Mouse (Mus musculus): ENCODE data around the gene Itgam.

DNA sequence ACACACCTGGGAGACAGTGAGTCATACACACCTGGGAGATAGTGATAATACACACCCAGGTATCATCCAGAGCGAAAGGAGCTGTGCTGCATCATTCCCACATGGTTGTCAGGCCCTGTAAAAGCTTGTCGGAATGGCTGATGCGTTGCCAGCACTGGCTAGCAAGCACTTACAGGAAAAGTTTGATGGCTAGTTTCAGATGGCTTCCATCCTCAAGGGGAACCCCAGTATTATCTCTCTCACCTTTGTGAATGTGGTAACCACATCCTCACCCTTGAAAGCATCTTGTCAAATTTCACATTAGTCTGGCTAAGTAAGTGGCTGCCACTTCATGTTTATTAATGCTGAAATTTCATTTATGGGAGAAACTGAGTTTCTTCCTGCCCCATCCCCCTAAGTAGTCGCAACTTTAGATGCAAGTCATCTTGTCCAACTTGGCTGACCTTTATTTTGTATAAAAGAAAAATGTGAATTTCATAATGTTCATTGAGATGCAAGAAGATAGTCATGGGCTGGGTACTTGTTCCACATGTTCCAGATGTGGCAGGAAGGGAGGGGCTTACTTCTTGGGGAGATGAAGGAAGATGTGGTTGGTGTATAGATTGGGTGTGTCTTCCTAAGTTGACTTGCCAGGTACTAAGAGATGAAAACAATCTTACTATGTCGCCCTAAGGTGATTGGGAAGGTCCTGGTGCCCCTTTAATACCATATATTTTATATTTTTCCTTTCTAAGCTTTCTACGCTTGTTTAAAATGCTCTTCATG lies 57.5 kb downstream of the Itgam start:
- TF ChIP-seq CTCF (IDR thresholded peaks at IDR 0.05; ENCODE audit: extremely low read depth, insufficient read depth, low read length) (no peak), POLR2A (IDR thresholded peaks at IDR 0.05; ENCODE audit: extremely low read depth, insufficient read depth, low read length) (no peak)
